Comparison of ENCODE assay signal across 8 mouse cellular contexts in the genomic region with DNA sequence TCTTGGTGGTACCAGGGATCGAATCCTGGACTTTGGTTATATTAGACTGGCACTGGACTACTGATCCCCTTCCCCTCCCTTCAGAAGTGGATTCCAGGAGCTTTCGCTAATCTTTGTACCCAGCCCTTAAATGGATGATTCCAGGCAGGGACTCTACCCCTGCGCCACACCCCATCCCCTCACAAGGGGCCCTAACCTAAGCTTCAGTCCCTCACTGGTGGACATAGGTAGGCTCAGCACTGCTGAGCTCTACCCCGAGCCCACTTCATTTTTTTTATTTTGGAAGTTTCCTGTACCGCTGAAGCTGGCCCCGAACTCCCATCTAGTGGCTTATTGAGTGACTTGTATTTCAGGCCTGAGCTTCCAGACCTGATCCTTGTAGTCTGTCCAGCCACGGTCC. TPM values are rescaled to one million over a fixed set of nuclear protein-coding genes. Genes with fewer than 3 reads are reported as not detected.
A peak's percentile ranks its signal among the peaks of the same experiment; 100 is the strongest.
DNase-seq lines count a peak whose midpoint lies in the region; ATAC-seq and TF ChIP-seq lines count a peak whose summit lies in the region.

No protein-coding gene starts in this region.

- H3K9me3 ChIP-seq in embryonic facial prominence, embryonic 14.5 days (ENCODE audit: control insufficient read depth, low read length), result no peaks in the 10 kb centered on the region
- H3K9me3 ChIP-seq in intestine, embryonic 15.5 days, result no peaks in the 10 kb centered on the region

- no peak for ATAC-seq in embryonic facial prominence, embryonic 14.5 days (ENCODE audit: low read depth)
- peak; percentile 23 for ATAC-seq in intestine, embryonic 15.5 days
- ATAC-seq in monocyte, adult 5-6 weeks (replicated peaks; ENCODE audit: insufficient number of reproducible peaks, low FRiP score, low TSS enrichment, poor library complexity, severe bottlenecking), result 0 out of 2 replicates have a peak, but pooled peaks have one; percentile 0

- no peak for TF ChIP-seq CTCF in layer of hippocampus, adult 2 months (conservative IDR thresholded peaks at IDR 0.05)

- DNase-seq in layer of hippocampus, adult 2 months (ENCODE audit: low spot score in 2 of 2), result no peak
- no peak for DNase-seq in layer of hippocampus, adult 11-12 months (ENCODE audit: low spot score)
- no peak for DNase-seq in embryonic facial prominence, embryonic 14.5 days (ENCODE audit: low spot score)
- DNase-seq in adrenal gland, adult 2 months, result no peak
- no peak for DNase-seq in embryo, embryonic 10 days (ENCODE audit: low spot score)
- no peak for DNase-seq in frontal cortex, postnatal 36 days (ENCODE audit: low spot score in 2 of 2)

- WGBS in embryonic facial prominence, embryonic 14.5 days, result 29% methylated on average over 7 of the region's 7 CpGs
- 27% methylated on average over 7 of the region's 7 CpGs for WGBS in intestine, embryonic 15.5 days

- H3K4me1 ChIP-seq in embryonic facial prominence, embryonic 14.5 days (ENCODE audit: control insufficient read depth, insufficient read depth, low read length), result peaks cover 16% of the 10 kb centered on the region
- H3K4me1 ChIP-seq in intestine, embryonic 15.5 days (replicated peaks), result peaks cover 26% of the 10 kb centered on the region

- peak overlapping the region; percentile 84 for H3K4me3 ChIP-seq in layer of hippocampus, adult 2 months
- peak overlapping the region; percentile 64 for H3K4me3 ChIP-seq in embryonic facial prominence, embryonic 14.5 days (ENCODE audit: low read depth, low read length)
- peak overlapping the region; percentile 82 for H3K4me3 ChIP-seq in intestine, embryonic 15.5 days (replicated peaks)

- no peaks in the 10 kb centered on the region for H3K27me3 ChIP-seq in embryonic facial prominence, embryonic 14.5 days (replicated peaks; ENCODE audit: control insufficient read depth, insufficient read depth, low read length)
- no peaks in the 10 kb centered on the region for H3K27me3 ChIP-seq in intestine, embryonic 15.5 days (replicated peaks)

- peak overlapping the region; percentile 94 for H3K4me2 ChIP-seq in embryonic facial prominence, embryonic 14.5 days (ENCODE audit: low read depth, low read length)
- peak overlapping the region; percentile 69 for H3K4me2 ChIP-seq in intestine, embryonic 15.5 days (replicated peaks)

- H3K9ac ChIP-seq in embryonic facial prominence, embryonic 14.5 days (ENCODE audit: low read depth, low read length), result peak overlapping the region; percentile 69
- H3K9ac ChIP-seq in intestine, embryonic 15.5 days, result peak overlapping the region; percentile 75

- peaks cover 21% of the 10 kb centered on the region for H3K36me3 ChIP-seq in embryonic facial prominence, embryonic 14.5 days (ENCODE audit: control insufficient read depth, insufficient read depth, low read length)
- peaks cover 24% of the 10 kb centered on the region for H3K36me3 ChIP-seq in intestine, embryonic 15.5 days

- H3K27ac ChIP-seq in layer of hippocampus, adult 2 months, result peak overlapping the region; percentile 93
- peak overlapping the region; percentile 78; the same call in 1 of the 2 replicates for H3K27ac ChIP-seq in embryonic facial prominence, embryonic 14.5 days (replicated peaks; ENCODE audit: low read depth, low read length)
- peak overlapping the region; percentile 93 for H3K27ac ChIP-seq in intestine, embryonic 15.5 days

RNA-seq across cellular contexts. Expression of a gene that starts 0.7 kb away (rescaled TPM):
- 1 to 10 TPM; 1.3 to 3.5 TPM for total RNA-seq in layer of hippocampus, adult 2 months (2021)
- 6.1 and 6.2 TPM in 2 replicates for polyA plus RNA-seq in embryonic facial prominence, embryonic 14.5 days (2014; fragmentation: Nextera tagmentation; extraction: Ambion mirVana)
- 6.4 and 6.6 TPM in 2 replicates for polyA plus RNA-seq in intestine, embryonic 15.5 days (2015; fragmentation: Nextera tagmentation; extraction: Ambion mirVana)
- 1.8 TPM in 1 of 3 replicates, not detected in the others for total RNA-seq in monocyte, adult 5-6 weeks (2017)
- 1 to 10 TPM; 2.0 to 4.0 TPM for total RNA-seq in adrenal gland, adult 2 months (2021)
- 31.5 and 33.0 TPM in 2 replicates for polyA plus RNA-seq in adrenal gland, adult 2 months (2012; rRNA removed)

RNA-seq across cellular contexts. Expression of a gene that starts 0.7 kb away (rescaled TPM):
- 10 to 100 TPM; 42.9 to 43.1 TPM for total RNA-seq in layer of hippocampus, adult 2 months (2021)
- polyA plus RNA-seq in embryonic facial prominence, embryonic 14.5 days (2014; fragmentation: Nextera tagmentation; extraction: Ambion mirVana), result 84.6 and 96.3 TPM in 2 replicates
- 105 and 114 TPM in 2 replicates for polyA plus RNA-seq in intestine, embryonic 15.5 days (2015; fragmentation: Nextera tagmentation; extraction: Ambion mirVana)
- 6.0 to 11.2 TPM (median 7.9 TPM) in 3 replicates for total RNA-seq in monocyte, adult 5-6 weeks (2017)
- 10 to 100 TPM; 55.9 to 68.7 TPM for total RNA-seq in adrenal gland, adult 2 months (2021)
- polyA plus RNA-seq in adrenal gland, adult 2 months (2012; rRNA removed), result 161 and 190 TPM in 2 replicates

RNA-seq across cellular contexts. Expression of a gene that starts 2.5 kb away (rescaled TPM):
- 1 to 10 TPM; 3.0 to 4.5 TPM for total RNA-seq in layer of hippocampus, adult 2 months (2021)
- polyA plus RNA-seq in embryonic facial prominence, embryonic 14.5 days (2014; fragmentation: Nextera tagmentation; extraction: Ambion mirVana), result 1.9 and 2.5 TPM in 2 replicates
- 3.9 and 4.1 TPM in 2 replicates for polyA plus RNA-seq in intestine, embryonic 15.5 days (2015; fragmentation: Nextera tagmentation; extraction: Ambion mirVana)
- 0.78 to 1.0 TPM in 2 of 3 replicates, not detected in the other for total RNA-seq in monocyte, adult 5-6 weeks (2017)
- total RNA-seq in adrenal gland, adult 2 months (2021), result 1 to 10 TPM; 1.3 to 1.4 TPM
- 2.2 and 2.3 TPM in 2 replicates for polyA plus RNA-seq in adrenal gland, adult 2 months (2012; rRNA removed)

RNA-seq across cellular contexts. Expression of a gene that starts 13.2 kb away (rescaled TPM):
- total RNA-seq in layer of hippocampus, adult 2 months (2021), result 100 to 1,000 TPM; 158 to 166 TPM
- polyA plus RNA-seq in embryonic facial prominence, embryonic 14.5 days (2014; fragmentation: Nextera tagmentation; extraction: Ambion mirVana), result 115 and 124 TPM in 2 replicates
- polyA plus RNA-seq in intestine, embryonic 15.5 days (2015; fragmentation: Nextera tagmentation; extraction: Ambion mirVana), result 95.7 and 101 TPM in 2 replicates
- 15.2 to 20.8 TPM (median 17.0 TPM) in 3 replicates for total RNA-seq in monocyte, adult 5-6 weeks (2017)
- total RNA-seq in adrenal gland, adult 2 months (2021), result 100 to 1,000 TPM in 1 of 2 experiments, 10 to 100 TPM in 1; 86.5 to 104 TPM
- 613 and 625 TPM in 2 replicates for polyA plus RNA-seq in adrenal gland, adult 2 months (2012; rRNA removed)

RNA-seq across cellular contexts. Expression of a gene that starts 19.3 kb away (rescaled TPM):
- 100 to 1,000 TPM; 221 to 228 TPM for total RNA-seq in layer of hippocampus, adult 2 months (2021)
- 104 and 125 TPM in 2 replicates for polyA plus RNA-seq in embryonic facial prominence, embryonic 14.5 days (2014; fragmentation: Nextera tagmentation; extraction: Ambion mirVana)
- 134 and 152 TPM in 2 replicates for polyA plus RNA-seq in intestine, embryonic 15.5 days (2015; fragmentation: Nextera tagmentation; extraction: Ambion mirVana)
- 174 to 193 TPM (median 192 TPM) in 3 replicates for total RNA-seq in monocyte, adult 5-6 weeks (2017)
- 100 to 1,000 TPM; 110 to 133 TPM for total RNA-seq in adrenal gland, adult 2 months (2021)
- polyA plus RNA-seq in adrenal gland, adult 2 months (2012; rRNA removed), result 241 and 255 TPM in 2 replicates
